Mouse (Mus musculus): Measurements from ENCODE around the gene Olfr620. TPM values are rescaled to one million over a fixed set of nuclear protein-coding genes. Genes with fewer than 3 reads are reported as not detected.

Gene Olfr620
- polyA plus RNA-seq (2014; fragmentation: Nextera tagmentation; extraction: Ambion mirVana) = not detected in 2 replicates

GRCm38 (mm10) chr7:103612434-103612833 lies at the start of gene Olfr620:
Gene Olfr620 (minus strand): TSS chr7:103612534.
- Histone ChIP-seq H3K27me3 (ENCODE audit: control insufficient read depth, insufficient read depth, low read length) (no peaks in the 10 kb centered on the region), H3K9ac (no peak within 1 kb of the TSS), H3K27ac (no peak within 1 kb of the TSS), H3K9me3 (ENCODE audit: control insufficient read depth, low read length) (no peaks in the 10 kb centered on the region), H3K4me3 (replicated peaks; ENCODE audit: low read length) (no peak within 1 kb of the TSS), H3K36me3 (replicated peaks; ENCODE audit: control insufficient read depth, insufficient read depth) (no peaks in the 10 kb centered on the region), H3K4me2 (replicated peaks) (no peak within 1 kb of the TSS), H3K4me1 (replicated peaks; ENCODE audit: control insufficient read depth, insufficient read depth, low read length) (no peaks in the 10 kb centered on the region)
- 87% methylated on average over 2 of the region's 2 CpGs for WGBS
- DNase-seq (ENCODE audit: low spot score) = no peak
- ATAC-seq (ENCODE audit: low FRiP score) = no peak

GRCm38 (mm10) chr7:103644070-103644469 lies 31.7 kb upstream of the Olfr620 start:
- no peaks in the 10 kb centered on the region for H3K4me1 ChIP-seq (replicated peaks; ENCODE audit: control insufficient read depth, insufficient read depth, low read length)
- H3K4me3 ChIP-seq (replicated peaks; ENCODE audit: low read length) = no peak overlapping the region
- no peaks in the 10 kb centered on the region for H3K27me3 ChIP-seq (ENCODE audit: control insufficient read depth, insufficient read depth, low read length)
- ATAC-seq (ENCODE audit: low FRiP score) = no peak
- H3K9me3 ChIP-seq (ENCODE audit: control insufficient read depth, low read length) = no peaks in the 10 kb centered on the region
- WGBS = 88% methylated on average over 4 of the region's 4 CpGs
- DNase-seq (ENCODE audit: low spot score) = no peak
- no peak overlapping the region for H3K4me2 ChIP-seq (replicated peaks)
- H3K9ac ChIP-seq = no peak overlapping the region
- no peak overlapping the region for H3K27ac ChIP-seq
- H3K36me3 ChIP-seq (replicated peaks; ENCODE audit: control insufficient read depth, insufficient read depth) = no peaks in the 10 kb centered on the region

- WGBS = 95% methylated on average over 1 of the region's 1 CpGs
- no peak for ATAC-seq (ENCODE audit: low FRiP score)
- H3K27ac ChIP-seq = no peak within 1 kb of the TSS
- no peaks in the 10 kb centered on the region for H3K9me3 ChIP-seq (ENCODE audit: control insufficient read depth, low read length)
- H3K4me1 ChIP-seq (replicated peaks; ENCODE audit: control insufficient read depth, insufficient read depth, low read length) = no peaks in the 10 kb centered on the region
- no peaks in the 10 kb centered on the region for H3K27me3 ChIP-seq (ENCODE audit: control insufficient read depth, insufficient read depth, low read length)
- no peaks in the 10 kb centered on the region for H3K36me3 ChIP-seq (replicated peaks; ENCODE audit: control insufficient read depth, insufficient read depth)
- no peak for DNase-seq (ENCODE audit: low spot score)
- no peak within 1 kb of the TSS for H3K9ac ChIP-seq
- no peak within 1 kb of the TSS for H3K4me2 ChIP-seq (replicated peaks)
- H3K4me3 ChIP-seq (replicated peaks; ENCODE audit: low read length) = no peak within 1 kb of the TSS
Observed at GRCm38 (mm10) chr7:103642602-103643001, 30.3 kb upstream of the Olfr620 start, which contains the start of gene Olfr622. Gene Olfr622 (minus strand): TSS chr7:103642702.

GRCm38 (mm10) chr7:103636795-103637194 lies 24.5 kb upstream of the Olfr620 start:
- H3K27me3 ChIP-seq (ENCODE audit: control insufficient read depth, insufficient read depth, low read length) = no peaks in the 10 kb centered on the region
- no peak overlapping the region for H3K9ac ChIP-seq
- ATAC-seq (ENCODE audit: low FRiP score) (no peak), DNase-seq (ENCODE audit: low spot score) (no peak)
- H3K4me2 ChIP-seq (replicated peaks) = no peak overlapping the region
- no peaks in the 10 kb centered on the region for H3K9me3 ChIP-seq (ENCODE audit: control insufficient read depth, low read length)
- no peaks in the 10 kb centered on the region for H3K36me3 ChIP-seq (replicated peaks; ENCODE audit: control insufficient read depth, insufficient read depth)
- no peak overlapping the region for H3K27ac ChIP-seq
- H3K4me3 ChIP-seq (replicated peaks; ENCODE audit: low read length) = no peak overlapping the region
- no peaks in the 10 kb centered on the region for H3K4me1 ChIP-seq (replicated peaks; ENCODE audit: control insufficient read depth, insufficient read depth, low read length)

- H3K4me2 ChIP-seq (replicated peaks) = no peak overlapping the region
- DNase-seq (ENCODE audit: low spot score) = no peak
Observed at GRCm38 (mm10) chr7:103607425-103607824, 4.9 kb downstream of the Olfr620 start.

GRCm38 (mm10) chr7:103600275-103600674 lies 12.1 kb downstream of the Olfr620 start, which contains the start of gene Olfr619:
Gene Olfr619 (plus strand): TSS chr7:103600575.
- H3K9ac ChIP-seq = no peak within 1 kb of the TSS
- no peak for DNase-seq (ENCODE audit: low spot score)
- H3K4me1 ChIP-seq (replicated peaks; ENCODE audit: control insufficient read depth, insufficient read depth, low read length) = no peaks in the 10 kb centered on the region
- no peaks in the 10 kb centered on the region for H3K36me3 ChIP-seq (replicated peaks; ENCODE audit: control insufficient read depth, insufficient read depth)
- no peak for ATAC-seq (ENCODE audit: low FRiP score)
- no peak within 1 kb of the TSS for H3K4me2 ChIP-seq (replicated peaks)
- no peaks in the 10 kb centered on the region for H3K27me3 ChIP-seq (ENCODE audit: control insufficient read depth, insufficient read depth, low read length)
- no peak within 1 kb of the TSS for H3K27ac ChIP-seq
- H3K4me3 ChIP-seq (replicated peaks; ENCODE audit: low read length) = no peak within 1 kb of the TSS
- no peaks in the 10 kb centered on the region for H3K9me3 ChIP-seq (ENCODE audit: control insufficient read depth, low read length)

More at GRCm38 (mm10) chr7:103607425-103607824, 4.9 kb downstream of the Olfr620 start:
- Histone ChIP-seq H3K9ac (no peak overlapping the region), H3K9me3 (ENCODE audit: control insufficient read depth, low read length) (no peaks in the 10 kb centered on the region), H3K27ac (no peak overlapping the region), H3K4me3 (replicated peaks; ENCODE audit: low read length) (no peak overlapping the region), H3K36me3 (replicated peaks; ENCODE audit: control insufficient read depth, insufficient read depth) (no peaks in the 10 kb centered on the region), H3K27me3 (ENCODE audit: control insufficient read depth, insufficient read depth, low read length) (no peaks in the 10 kb centered on the region), H3K4me1 (replicated peaks; ENCODE audit: control insufficient read depth, insufficient read depth, low read length) (no peaks in the 10 kb centered on the region)
- ATAC-seq (ENCODE audit: low FRiP score) = no peak
- WGBS = 89% methylated on average over 2 of the region's 2 CpGs

GRCm38 (mm10) chr7:103589803-103590202 lies 22.5 kb downstream of the Olfr620 start, which contains the start of gene Olfr618:
Gene Olfr618 (plus strand): TSS chr7:103590103.
- Histone ChIP-seq H3K4me2 (replicated peaks) (no peak within 1 kb of the TSS), H3K9me3 (ENCODE audit: control insufficient read depth, low read length) (no peaks in the 10 kb centered on the region), H3K36me3 (replicated peaks; ENCODE audit: control insufficient read depth, insufficient read depth) (no peaks in the 10 kb centered on the region), H3K27me3 (ENCODE audit: control insufficient read depth, insufficient read depth, low read length) (no peaks in the 10 kb centered on the region), H3K27ac (no peak within 1 kb of the TSS), H3K4me1 (replicated peaks; ENCODE audit: control insufficient read depth, insufficient read depth, low read length) (no peaks in the 10 kb centered on the region), H3K9ac (no peak within 1 kb of the TSS), H3K4me3 (replicated peaks; ENCODE audit: low read length) (no peak within 1 kb of the TSS)
- DNase-seq (ENCODE audit: low spot score) = no peak
- ATAC-seq (ENCODE audit: low FRiP score) = no peak
- 70% methylated on average over 2 of the region's 2 CpGs for WGBS

GRCm38 (mm10) chr7:103572761-103573160 lies 39.6 kb downstream of the Olfr620 start, which contains the start of gene Olfr617:
Gene Olfr617 (plus strand): TSS chr7:103573061.
- Histone ChIP-seq H3K27ac (no peak within 1 kb of the TSS), H3K9ac (no peak within 1 kb of the TSS), H3K36me3 (replicated peaks; ENCODE audit: control insufficient read depth, insufficient read depth) (no peaks in the 10 kb centered on the region), H3K4me2 (replicated peaks) (no peak within 1 kb of the TSS), H3K27me3 (ENCODE audit: control insufficient read depth, insufficient read depth, low read length) (no peaks in the 10 kb centered on the region), H3K4me1 (replicated peaks; ENCODE audit: control insufficient read depth, insufficient read depth, low read length) (no peaks in the 10 kb centered on the region), H3K9me3 (ENCODE audit: control insufficient read depth, low read length) (no peaks in the 10 kb centered on the region), H3K4me3 (replicated peaks; ENCODE audit: low read length) (no peak within 1 kb of the TSS)
- ATAC-seq (ENCODE audit: low FRiP score) (no peak), DNase-seq (ENCODE audit: low spot score) (no peak)
- 81% methylated on average over 1 of the region's 1 CpGs for WGBS

- no peak for ATAC-seq (ENCODE audit: low FRiP score)
- Histone ChIP-seq H3K9ac (no peak within 1 kb of the TSS), H3K4me3 (replicated peaks; ENCODE audit: low read length) (no peak within 1 kb of the TSS), H3K27me3 (ENCODE audit: control insufficient read depth, insufficient read depth, low read length) (no peaks in the 10 kb centered on the region), H3K9me3 (ENCODE audit: control insufficient read depth, low read length) (no peaks in the 10 kb centered on the region), H3K36me3 (replicated peaks; ENCODE audit: control insufficient read depth, insufficient read depth) (no peaks in the 10 kb centered on the region), H3K4me1 (replicated peaks; ENCODE audit: control insufficient read depth, insufficient read depth, low read length) (no peaks in the 10 kb centered on the region), H3K27ac (no peak within 1 kb of the TSS), H3K4me2 (replicated peaks) (no peak within 1 kb of the TSS)
- DNase-seq (ENCODE audit: low spot score) = no peak
- WGBS = 76% methylated on average over 3 of the region's 3 CpGs
Observed at GRCm38 (mm10) chr7:103569043-103569442, 43.3 kb downstream of the Olfr620 start, which contains the start of gene Olfr616. Gene Olfr616 (minus strand): TSS chr7:103569143.

GRCm38 (mm10) chr7:103555779-103556178 lies 56.6 kb downstream of the Olfr620 start, which contains the start of gene Olfr615:
Gene Olfr615 (plus strand): TSS chr7:103556079.
- Histone ChIP-seq H3K36me3 (replicated peaks; ENCODE audit: control insufficient read depth, insufficient read depth) (no peaks in the 10 kb centered on the region), H3K9me3 (ENCODE audit: control insufficient read depth, low read length) (no peaks in the 10 kb centered on the region), H3K4me2 (replicated peaks) (no peak within 1 kb of the TSS), H3K27ac (no peak within 1 kb of the TSS), H3K27me3 (ENCODE audit: control insufficient read depth, insufficient read depth, low read length) (no peaks in the 10 kb centered on the region), H3K9ac (no peak within 1 kb of the TSS), H3K4me1 (replicated peaks; ENCODE audit: control insufficient read depth, insufficient read depth, low read length) (no peaks in the 10 kb centered on the region), H3K4me3 (replicated peaks; ENCODE audit: low read length) (no peak within 1 kb of the TSS)
- 84% methylated on average over 2 of the region's 2 CpGs for WGBS
- ATAC-seq (ENCODE audit: low FRiP score) = no peak
- no peak for DNase-seq (ENCODE audit: low spot score)

Measured in hindbrain, embryonic 14.5 days (tissue).